Mouse (Mus musculus) MEL (cell line): ENCODE measurements at regions not wholly inside any gene's neighbourhood (a gene's known extent, or its start where the extent isn't known, plus 50 kb on each side); places are given as distances from the start of the nearest gene placed in this dataset.

Source experiments
- DNase-seq: peaks from one replicate; pipeline ENCODE4 v3.0.0; 2011; ENCODE audit warnings: low read depth, low spot score
- H3K27ac ChIP-seq: 2 replicates; pipeline ENCODE4 v1.5.1; 2012; ENCODE audit warnings: low read depth, mild to moderate bottlenecking, control low read depth, low read length, moderate library complexity; ENCODE audit not compliant: control insufficient read depth
- H3K27me3 ChIP-seq, 2 experiments: fragments of 150-350 bp in 1 of 2; sonication (generic) in 1 of 2; 2 replicates each; pipeline ENCODE4 v1.6.1; 2012; ENCODE audit warnings: low read length in 2 of 2, mild to moderate bottlenecking in 2 of 2, improper control_type of control experiment in 1 of 2, moderate library complexity in 1 of 2; ENCODE audit not compliant: insufficient read depth in 2 of 2, control insufficient read depth in 1 of 2
- H3K36me3 ChIP-seq, 2 experiments: 2 replicates each; pipeline ENCODE4 v1.6.1; 2012 to 2014; ENCODE audit warnings: low read length in 2 of 2, improper control_type of control experiment in 1 of 2, inconsistent platforms in 1 of 2, mild to moderate bottlenecking in 1 of 2; ENCODE audit not compliant: insufficient read depth in 2 of 2, control insufficient read depth in 1 of 2
- H3K4me1 ChIP-seq, 2 experiments: fragments of 150-350 bp in 1 of 2; sonication (generic) in 1 of 2; 2 replicates each; pipeline ENCODE4 v1.6.1; 2012; ENCODE audit warnings: low read length in 2 of 2, improper control_type of control experiment in 1 of 2, mild to moderate bottlenecking in 1 of 2; ENCODE audit not compliant: insufficient read depth in 2 of 2, control insufficient read depth in 1 of 2
- H3K4me3 ChIP-seq, 2 experiments: fragments of 150-350 bp in 1 of 2; sonication (generic) in 1 of 2; 2 replicates each; pipeline ENCODE4 v1.5.1; 2012; ENCODE audit warnings: low read depth in 2 of 2, low read length in 2 of 2, mild to moderate bottlenecking in 2 of 2, moderate library complexity in 2 of 2, control low read depth in 1 of 2, improper control_type of control experiment in 1 of 2; ENCODE audit not compliant: control insufficient read depth in 1 of 2, insufficient read depth in 1 of 2
- H3K79me2 ChIP-seq: 2 replicates; pipeline ENCODE4 v1.6.1; 2012; ENCODE audit warnings: mild to moderate bottlenecking, low read length, moderate library complexity; ENCODE audit not compliant: control insufficient read depth, poor library complexity, insufficient read depth
- H3K9ac ChIP-seq: 2 replicates; pipeline ENCODE4 v1.6.1; 2012; ENCODE audit warnings: low read depth, mild to moderate bottlenecking, control low read depth, low read length, moderate library complexity; ENCODE audit not compliant: control insufficient read depth, poor library complexity, severe bottlenecking
- H3K9me3 ChIP-seq: fragments of 150-350 bp; sonication (generic); replicated peaks from 2 replicates; pipeline ENCODE4 v1.6.1; 2012; ENCODE audit warnings: mild to moderate bottlenecking, low read length, improper control_type of control experiment, moderate library complexity; ENCODE audit not compliant: insufficient read depth
- BHLHE40 ChIP-seq: IDR thresholded peaks from 2 replicates; pipeline ENCODE4 v1.6.1; 2012; ENCODE audit warnings: low read depth, mild to moderate bottlenecking, inconsistent platforms, low read length, improper control_type of control experiment, borderline replicate concordance
- CHD1 ChIP-seq: IDR thresholded peaks from 2 replicates; pipeline ENCODE4 v1.6.1; 2012; ENCODE audit warnings: low read depth, mild to moderate bottlenecking, inconsistent platforms, low read length, improper control_type of control experiment
- CHD2 ChIP-seq: IDR thresholded peaks from 2 replicates; pipeline ENCODE4 v1.6.1; 2011; ENCODE audit warnings: low read length, improper control_type of control experiment
- E2F4 ChIP-seq: IDR thresholded peaks from 2 replicates; pipeline ENCODE4 v1.6.1; 2011; ENCODE audit warnings: low read depth, low read length, improper control_type of control experiment, borderline replicate concordance
- EP300 ChIP-seq, 2 experiments: IDR thresholded peaks; 2 replicates each; pipeline ENCODE4 v1.6.1; 2011; ENCODE audit warnings: improper control_type of control experiment in 2 of 2, low read length in 2 of 2, low read depth in 1 of 2, mild to moderate bottlenecking in 1 of 2
- GATA1 ChIP-seq: IDR thresholded peaks from 2 replicates; pipeline ENCODE4 v1.6.1; 2011; ENCODE audit warnings: low read depth, low read length, improper control_type of control experiment
- HCFC1 ChIP-seq: IDR thresholded peaks from 2 replicates; pipeline ENCODE4 v1.6.1; 2012; ENCODE audit warnings: low read depth, mild to moderate bottlenecking, inconsistent platforms, low read length, improper control_type of control experiment, moderate library complexity
- JUND ChIP-seq: IDR thresholded peaks from 2 replicates; pipeline ENCODE4 v1.6.1; 2011; ENCODE audit warnings: low read depth, mild to moderate bottlenecking, improper control_type of control experiment, low read length
- KAT2A ChIP-seq: conservative IDR thresholded peaks from 2 replicates; pipeline ENCODE4 v1.6.1; 2012; ENCODE audit warnings: low read depth, low read length, improper control_type of control experiment, inconsistent platforms
- MAFK ChIP-seq: IDR thresholded peaks from 2 replicates; pipeline ENCODE4 v1.6.1; 2011; ENCODE audit warnings: low read depth, mild to moderate bottlenecking, low read length, improper control_type of control experiment, borderline replicate concordance
- MAZ ChIP-seq: IDR thresholded peaks from 2 replicates; pipeline ENCODE4 v1.6.1; 2012; ENCODE audit warnings: low read depth, mild to moderate bottlenecking, inconsistent platforms, low read length, improper control_type of control experiment
- MEF2A ChIP-seq: IDR thresholded peaks from 2 replicates; pipeline ENCODE4 v1.6.1; 2014; ENCODE audit warnings: low read depth, mild to moderate bottlenecking, inconsistent platforms, low read length, improper control_type of control experiment; ENCODE audit not compliant: poor library complexity, insufficient replicate concordance, severe bottlenecking; ENCODE audit errors: extremely low read depth
- MXI1 ChIP-seq: IDR thresholded peaks from 2 replicates; pipeline ENCODE4 v1.6.1; 2011; ENCODE audit warnings: mild to moderate bottlenecking, low read depth, low read length, improper control_type of control experiment
- MYB ChIP-seq: IDR thresholded peaks from 2 replicates; pipeline ENCODE4 v1.6.1; 2011; ENCODE audit warnings: mild to moderate bottlenecking, low read depth, low read length, improper control_type of control experiment
- POLR2A ChIP-seq, 2 experiments: IDR thresholded peaks; 2 replicates each; pipeline ENCODE4 v1.6.1; 2011 to 2012; ENCODE audit warnings: low read length in 2 of 2, mild to moderate bottlenecking in 2 of 2, control low read depth in 1 of 2, improper control_type of control experiment in 1 of 2, low read depth in 1 of 2, moderate library complexity in 1 of 2; ENCODE audit not compliant: control insufficient read depth in 1 of 2, insufficient read depth in 1 of 2, poor library complexity in 1 of 2
- POLR2AphosphoS2 ChIP-seq: IDR thresholded peaks from 2 replicates; pipeline ENCODE4 v1.6.1; 2011; ENCODE audit warnings: low read length, improper control_type of control experiment
- POLR2AphosphoS5 ChIP-seq: IDR thresholded peaks from 2 replicates; pipeline ENCODE4 v1.6.1; 2012; ENCODE audit warnings: low read depth, borderline replicate concordance, mild to moderate bottlenecking, inconsistent platforms, low read length, moderate library complexity, mixed read lengths
- SIN3A ChIP-seq: IDR thresholded peaks from 2 replicates; pipeline ENCODE4 v1.6.1; 2012; ENCODE audit warnings: low read length, improper control_type of control experiment, inconsistent platforms
- SMC3 ChIP-seq: IDR thresholded peaks from 2 replicates; pipeline ENCODE4 v1.6.1; 2011; ENCODE audit warnings: low read depth, low read length, improper control_type of control experiment
- TAL1 ChIP-seq: IDR thresholded peaks from 2 replicates; pipeline ENCODE4 v1.6.1; 2012; ENCODE audit warnings: mild to moderate bottlenecking, inconsistent platforms, low read length, moderate library complexity, mixed read lengths
- TBP ChIP-seq: IDR thresholded peaks from 2 replicates; pipeline ENCODE4 v1.8.0; 2011; ENCODE audit warnings: low read depth, low read length, improper control_type of control experiment
- UBTF ChIP-seq: IDR thresholded peaks from 2 replicates; pipeline ENCODE4 v1.6.1; 2012; ENCODE audit warnings: low read depth, mild to moderate bottlenecking, inconsistent platforms, low read length, improper control_type of control experiment, moderate library complexity, borderline replicate concordance; ENCODE audit not compliant: insufficient read depth
- USF1 ChIP-seq: IDR thresholded peaks from 2 replicates; pipeline ENCODE4 v1.6.1; 2014; ENCODE audit warnings: low read depth, mild to moderate bottlenecking, inconsistent platforms, low read length, improper control_type of control experiment, moderate library complexity
- USF2 ChIP-seq, 2 experiments: IDR thresholded peaks; 2 replicates each; pipeline ENCODE4 v1.6.1; 2011 to 2012; ENCODE audit warnings: improper control_type of control experiment in 2 of 2, low read length in 2 of 2, borderline replicate concordance in 1 of 2, inconsistent platforms in 1 of 2, low read depth in 1 of 2, mild to moderate bottlenecking in 1 of 2; ENCODE audit not compliant: insufficient read depth in 1 of 2
- ZC3H11A ChIP-seq: IDR thresholded peaks from 2 replicates; pipeline ENCODE4 v1.6.1; 2012; ENCODE audit warnings: low read depth, mild to moderate bottlenecking, inconsistent platforms, low read length, improper control_type of control experiment
- ZMIZ1 ChIP-seq: IDR thresholded peaks from 2 replicates; pipeline ENCODE4 v1.6.1; 2012; ENCODE audit warnings: low read depth, mild to moderate bottlenecking, inconsistent platforms, low read length, improper control_type of control experiment, moderate library complexity

- H3K79me2 ChIP-seq = no peaks in the 10 kb centered on the region
- no peak for DNase-seq
- TF ChIP-seq GATA1 (no peak), HCFC1 (no peak), ZMIZ1 (no peak), MXI1 (no peak), POLR2AphosphoS2 (no peak), EP300 (IDR thresholded peaks at IDR 0.05; ENCODE audit: low read depth in 1 of 2, low read length in 2 of 2) (no peak), TBP (no peak), POLR2AphosphoS5 (no peak), E2F4 (no peak), MAZ (no peak), USF2 (IDR thresholded peaks at IDR 0.05; ENCODE audit: borderline replicate concordance in 1 of 2, insufficient read depth in 1 of 2, low read depth in 1 of 2, low read length in 2 of 2) (no peak), MYB (no peak), SIN3A (no peak), POLR2A (IDR thresholded peaks at IDR 0.05; ENCODE audit: control insufficient read depth in 1 of 2, insufficient read depth in 1 of 2, low read depth in 1 of 2, low read length in 2 of 2, poor library complexity in 1 of 2) (no peak), SMC3 (no peak), TAL1 (no peak), CHD1 (no peak), MAFK (no peak)
- TF ChIP-seq, all 39 proteins: peak for 0
- no peak overlapping the region for H3K4me3 ChIP-seq
- H3K27me3 ChIP-seq = no peaks in the 10 kb centered on the region
- no peaks in the 10 kb centered on the region for H3K9me3 ChIP-seq
- H3K36me3 ChIP-seq = no peaks in the 10 kb centered on the region
- no peak overlapping the region for H3K27ac ChIP-seq
- no peak overlapping the region for H3K9ac ChIP-seq
- H3K4me1 ChIP-seq = no peaks in the 10 kb centered on the region
Observed at GRCm38 (mm10) chr1:67428398-67428797, 305.6 kb downstream of the Cps1 start.

GRCm38 (mm10) chr1:67450831-67451230 is 328.0 kb downstream of the Cps1 start:
- Histone ChIP-seq H3K36me3 (no peaks in the 10 kb centered on the region), H3K79me2 (no peaks in the 10 kb centered on the region), H3K9ac (no peak overlapping the region), H3K4me1 (no peaks in the 10 kb centered on the region), H3K27ac (no peak overlapping the region), H3K27me3 (no peaks in the 10 kb centered on the region), H3K9me3 (no peaks in the 10 kb centered on the region), H3K4me3 (no peak overlapping the region)
- TF ChIP-seq EP300 (IDR thresholded peaks at IDR 0.05; ENCODE audit: low read depth in 1 of 2, low read length in 2 of 2) = no peak
- TF ChIP-seq KAT2A = no peak
- TF ChIP-seq POLR2AphosphoS2 = no peak
- no peak for TF ChIP-seq BHLHE40
- TF ChIP-seq ZC3H11A = no peak
- no peak for TF ChIP-seq CHD2
- no peak for TF ChIP-seq TBP
- TF ChIP-seq CHD1 = no peak
- TF ChIP-seq UBTF = no peak
- TF ChIP-seq TAL1 = no peak
- TF ChIP-seq MEF2A = no peak
- no peak for TF ChIP-seq POLR2A (IDR thresholded peaks at IDR 0.05; ENCODE audit: control insufficient read depth in 1 of 2, insufficient read depth in 1 of 2, low read depth in 1 of 2, low read length in 2 of 2, poor library complexity in 1 of 2)
- no peak for TF ChIP-seq JUND
- TF ChIP-seq USF1 = no peak
- DNase-seq = no peak
